Mouse (Mus musculus): ENCODE results near the gene Gm20683.
A peak's percentile ranks its signal among the peaks of the same experiment; 100 is the strongest.

Gene Gm20683

GRCm38 (mm10) chr17:25842509-25842908 is 946 bp upstream of the Gm20683 start:
- DNase-seq (ENCODE audit: low spot score in 2 of 2), result no peak

- no peak for DNase-seq (ENCODE audit: low spot score in 2 of 2)
Observed at GRCm38 (mm10) chr17:25840519-25840918, 1.0 kb downstream of the Gm20683 start.

- DNase-seq (ENCODE audit: low spot score in 2 of 2), result no peak
Observed at GRCm38 (mm10) chr17:25839455-25840235, 1.9 kb downstream of the Gm20683 start.

- DNase-seq (ENCODE audit: low spot score in 2 of 2), result no peak
Observed at GRCm38 (mm10) chr17:25838904-25839303, 2.7 kb downstream of the Gm20683 start.

DNA sequence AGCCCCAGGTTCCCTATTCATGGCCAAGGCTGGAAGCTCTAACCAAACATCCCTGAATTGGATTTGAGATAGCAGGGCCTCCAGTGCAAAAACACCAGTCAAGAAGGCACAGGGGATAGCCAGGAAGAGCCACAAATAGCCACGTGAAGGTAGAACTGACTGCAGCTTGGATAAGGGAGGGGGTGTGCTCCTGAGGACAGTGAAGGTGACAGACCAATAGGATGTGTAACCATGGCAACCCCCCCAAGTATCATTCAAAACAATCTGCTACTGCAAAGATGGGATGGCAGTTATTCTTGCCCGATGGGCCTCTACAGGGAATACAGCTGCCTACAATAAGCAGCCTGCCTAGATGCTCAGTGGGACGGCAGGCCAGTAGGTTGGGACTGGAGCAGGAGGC is 4.0 kb downstream of the Gm20683 start:
- no peak for DNase-seq (ENCODE audit: low spot score in 2 of 2)

GRCm38 (mm10) chr17:25837076-25837410 is 4.5 kb downstream of the Gm20683 start, which contains the start of gene Rhbdl1:
Gene Rhbdl1, minus strand, starts transcription at chr17:25837295.
- DNase-seq (ENCODE audit: low spot score in 2 of 2), result no peak

GRCm38 (mm10) chr17:25836397-25837075 is 5.0 kb downstream of the Gm20683 start:
- no peak for DNase-seq (ENCODE audit: low spot score in 2 of 2)

GRCm38 (mm10) chr17:25835816-25836215 is 5.7 kb downstream of the Gm20683 start:
- no peak for DNase-seq (ENCODE audit: low spot score in 2 of 2)

- no peak for DNase-seq (ENCODE audit: low spot score in 2 of 2)
Observed at GRCm38 (mm10) chr17:25835301-25835700, 6.3 kb downstream of the Gm20683 start.

GRCm38 (mm10) chr17:25834595-25835222 is 6.9 kb downstream of the Gm20683 start:
- no peak for DNase-seq (ENCODE audit: low spot score in 2 of 2)

GRCm38 (mm10) chr17:25833961-25834594 is 7.5 kb downstream of the Gm20683 start:
- DNase-seq (ENCODE audit: low spot score in 2 of 2), result no peak

DNA sequence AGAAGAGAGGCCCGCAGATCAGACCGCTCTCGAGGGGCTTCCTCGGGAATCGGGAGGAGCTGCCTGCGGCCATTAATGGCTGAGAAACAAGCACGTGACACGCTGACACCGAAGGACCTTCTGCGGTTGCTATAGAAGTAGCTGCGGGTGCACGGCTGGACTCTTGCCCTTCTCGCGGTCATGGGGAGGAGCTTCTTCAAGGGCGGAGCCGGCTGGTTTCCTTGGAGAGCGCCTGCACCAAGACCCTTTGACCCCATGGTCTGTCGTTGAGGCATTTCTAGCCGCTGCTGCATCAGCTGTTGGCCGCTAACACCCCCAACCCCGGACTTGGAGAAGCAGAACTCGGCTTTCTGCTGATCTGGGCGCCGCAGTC is 8.3 kb downstream of the Gm20683 start, which contains the start of gene Stub1:
Stub1 (minus strand) TSS at position 114 of the 373 bp plus-strand sequence.
- DNase-seq (ENCODE audit: low spot score in 2 of 2), result peak in 1 of 2 experiments; percentile 75

GRCm38 (mm10) chr17:25832436-25833290 is 8.9 kb downstream of the Gm20683 start:
- DNase-seq (ENCODE audit: low spot score in 2 of 2), result peak; percentile 99

DNA sequence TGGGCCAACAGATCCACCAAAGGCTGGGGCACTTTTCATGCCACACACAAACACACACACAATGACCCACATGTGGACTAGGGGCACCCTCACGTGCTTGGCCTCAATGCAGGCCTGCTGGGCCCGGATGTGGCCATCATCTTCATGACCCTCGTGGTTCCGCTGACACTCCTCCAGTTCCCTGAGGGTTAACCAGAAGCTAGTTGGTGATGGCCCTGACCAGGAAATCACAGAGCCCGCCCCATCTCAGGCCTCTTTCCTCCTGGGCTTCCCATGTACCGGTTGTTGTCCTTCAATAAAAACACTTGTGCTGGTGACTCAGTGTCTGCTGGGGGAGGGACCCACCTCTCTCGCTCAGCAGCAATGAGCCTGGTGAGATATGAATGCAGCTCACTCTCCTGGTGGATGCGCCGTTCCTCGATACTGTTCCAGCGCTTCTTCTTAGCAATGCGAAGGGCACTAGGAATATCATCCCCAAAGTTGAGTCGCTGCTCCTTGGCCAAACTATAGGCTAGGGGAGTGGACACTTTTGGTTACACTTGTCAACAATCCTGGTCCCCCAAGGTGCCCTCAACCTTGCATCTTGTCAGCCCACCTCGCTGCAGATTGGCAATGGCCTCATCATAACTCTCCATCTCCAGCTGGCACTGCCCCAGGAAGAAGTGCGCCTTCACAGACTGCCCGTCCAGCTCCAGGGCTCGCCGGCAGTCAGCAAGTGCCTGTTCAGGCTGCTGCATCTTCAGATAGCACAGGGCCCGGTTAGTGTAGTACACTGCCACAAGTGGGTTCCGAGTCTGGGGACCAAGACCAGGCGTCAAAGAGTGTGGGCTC is 9.9 kb downstream of the Gm20683 start:
- DNase-seq (ENCODE audit: low spot score in 2 of 2), result peak in 1 of 2 experiments; percentile 41

GRCm38 (mm10) chr17:25830806-25831431 is 10.6 kb downstream of the Gm20683 start:
- DNase-seq (ENCODE audit: low spot score in 2 of 2), result no peak

- DNase-seq (ENCODE audit: low spot score in 2 of 2), result no peak
Observed at GRCm38 (mm10) chr17:25830200-25830753, 11.3 kb downstream of the Gm20683 start.

DNA sequence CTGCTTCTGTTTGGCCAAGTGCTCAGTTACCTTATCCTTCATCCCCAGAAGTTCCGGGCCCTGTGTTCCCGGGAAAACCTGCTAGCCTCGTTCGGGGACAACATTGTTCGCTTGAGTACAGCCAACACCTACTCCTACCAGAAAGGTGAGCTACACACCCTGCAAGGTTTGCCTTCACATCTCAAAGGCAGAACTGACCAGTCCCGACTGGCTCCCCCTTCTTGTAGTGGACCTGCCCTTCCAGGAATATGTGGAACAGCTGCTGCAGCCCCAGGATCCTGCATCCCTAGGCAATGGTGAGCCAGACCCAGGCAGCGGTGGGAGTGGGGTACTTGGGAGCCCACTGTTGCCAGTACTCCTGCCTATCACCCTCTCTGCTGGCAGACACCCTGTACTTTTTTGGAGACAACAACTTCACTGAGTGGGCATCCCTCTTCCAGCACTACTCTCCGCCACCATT is 12.0 kb downstream of the Gm20683 start:
- no peak for DNase-seq (ENCODE audit: low spot score in 2 of 2)

GRCm38 (mm10) chr17:25828712-25829557 is 12.6 kb downstream of the Gm20683 start, which contains the start of gene Jmjd8:
Gene Jmjd8, plus strand, starts transcription at chr17:25828867.
- peak; percentile 69 to 83 for DNase-seq (ENCODE audit: low spot score in 2 of 2)

All from spleen, postnatal 4 days (tissue).